Mouse (Mus musculus) neural tube, embryonic 10.5 days (tissue): Measurements from ENCODE around the gene Zfp213.
"Not testable (repeated sequence)": the region's sequence is repeated elsewhere in the genome, so short reads cannot be mapped to it uniquely, and the experiment has no call there.

ENCODE experiments used
- DNase-seq: peaks from one replicate; pipeline ENCODE4 v3.0.0-alpha.2; 2017; ENCODE audit warnings: low spot score; ENCODE audit errors: extremely low spot score

Gene Zfp213

DNA sequence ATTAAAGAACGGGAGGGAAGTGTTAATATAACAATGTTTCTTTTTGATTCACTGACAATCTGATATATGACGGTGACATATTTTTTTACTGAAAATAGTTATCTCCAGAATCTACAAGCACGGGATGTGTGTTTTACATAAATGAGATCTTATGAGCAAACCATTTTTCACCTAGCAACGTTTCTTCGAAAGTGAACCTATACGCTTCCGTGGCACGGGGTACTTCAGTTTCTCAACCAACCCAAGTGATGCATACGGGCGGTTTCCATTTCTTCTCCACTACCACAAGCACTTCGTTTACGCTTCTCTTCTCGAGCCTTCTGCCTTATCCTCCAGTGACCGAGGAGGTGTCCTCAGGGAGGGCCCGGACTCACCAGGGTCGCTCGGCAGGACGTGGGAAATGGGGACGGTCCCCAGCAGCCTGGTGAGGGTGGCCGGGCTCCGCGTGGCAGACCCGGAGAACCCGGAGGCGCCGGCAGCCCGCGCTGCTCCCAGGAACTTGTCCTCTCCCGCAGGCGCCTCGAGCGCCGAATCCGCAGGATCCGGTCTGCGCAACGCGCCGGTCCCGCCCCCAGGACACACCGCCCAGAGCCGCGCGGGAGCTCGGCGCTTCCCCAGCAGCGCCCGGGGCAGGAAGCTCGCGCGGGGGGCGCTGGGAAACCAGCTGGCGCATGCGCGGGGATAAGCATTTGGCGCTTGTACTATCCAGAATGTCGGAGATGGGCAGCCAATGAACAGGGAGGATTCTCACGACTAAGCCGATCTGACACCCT is at the start of gene Zfp213:
TSS of gene Zfp213 (minus strand) at position 644 of the 773 bp plus-strand sequence.
- DNase-seq, result peak; percentile 90

DNA sequence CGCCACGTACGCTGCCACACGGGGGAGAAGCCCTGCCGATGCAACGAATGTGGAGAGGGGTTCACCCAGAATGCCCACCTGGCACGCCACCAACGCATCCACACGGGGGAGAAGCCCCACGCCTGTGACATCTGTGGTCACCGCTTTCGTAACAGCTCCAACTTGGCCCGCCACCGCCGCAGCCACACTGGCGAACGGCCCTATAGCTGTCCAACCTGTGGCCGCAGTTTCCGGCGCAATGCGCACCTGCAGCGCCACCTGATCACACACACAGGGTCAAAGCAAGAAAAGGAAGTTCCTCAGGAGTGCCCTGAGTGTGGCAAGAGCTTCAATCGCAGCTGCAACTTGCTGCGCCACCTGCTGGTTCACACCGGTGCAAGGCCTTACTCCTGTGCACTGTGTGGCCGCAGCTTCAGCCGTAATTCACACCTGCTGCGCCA is 46.3 kb upstream of the Zfp213 start:
- peak; percentile 33 for DNase-seq

- no peak for DNase-seq
Measured at GRCm38 (mm10) chr17:23609612-23610011, 45.6 kb upstream of the Zfp213 start.

GRCm38 (mm10) chr17:23605220-23605619 is 41.2 kb upstream of the Zfp213 start:
- no peak for DNase-seq

DNA sequence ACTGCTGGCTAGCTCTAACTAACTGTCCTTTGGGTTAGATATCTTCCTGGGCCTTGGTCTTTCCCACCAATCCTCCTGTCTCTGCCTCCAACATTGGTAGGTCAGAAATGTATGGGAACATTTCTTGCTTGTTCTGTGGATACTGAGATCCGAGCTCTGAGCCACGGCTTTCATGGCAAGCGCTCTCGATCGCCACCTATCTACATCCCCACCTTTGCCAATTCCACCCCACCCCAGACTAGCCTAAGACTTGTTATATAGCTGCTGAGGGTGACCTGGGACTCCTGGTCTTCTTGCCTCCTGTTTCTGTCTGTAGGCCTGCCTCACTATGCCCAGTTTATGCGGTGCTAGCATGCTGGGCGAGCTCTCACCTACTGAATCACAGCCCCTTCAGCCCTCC is 40.4 kb upstream of the Zfp213 start:
- DNase-seq, result no peak

DNA sequence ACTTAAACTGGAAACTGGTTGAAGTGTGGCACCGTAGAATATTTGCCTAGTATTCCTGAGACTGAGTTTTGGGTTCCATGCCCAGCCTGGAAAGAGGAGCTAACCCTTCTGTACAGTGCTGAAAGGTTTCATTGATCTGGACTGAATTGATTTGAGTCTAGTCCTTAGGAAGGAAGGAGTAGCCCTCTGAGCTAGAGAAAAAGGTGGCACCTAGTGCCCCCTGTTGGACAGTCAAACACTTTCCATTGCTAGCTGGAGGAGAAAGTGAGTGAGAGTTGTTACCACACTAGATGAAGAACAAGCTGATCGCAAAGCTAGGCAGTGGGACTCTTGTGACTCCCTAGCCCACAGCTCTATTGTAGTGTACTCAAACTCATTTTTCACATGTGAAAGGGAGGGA is 39.5 kb upstream of the Zfp213 start:
- no peak for DNase-seq

- no peak for DNase-seq
Measured at GRCm38 (mm10) chr17:23603077-23603476, 39.0 kb upstream of the Zfp213 start.

GRCm38 (mm10) chr17:23601836-23602585 is 38.0 kb upstream of the Zfp213 start:
- DNase-seq, result no peak

DNA sequence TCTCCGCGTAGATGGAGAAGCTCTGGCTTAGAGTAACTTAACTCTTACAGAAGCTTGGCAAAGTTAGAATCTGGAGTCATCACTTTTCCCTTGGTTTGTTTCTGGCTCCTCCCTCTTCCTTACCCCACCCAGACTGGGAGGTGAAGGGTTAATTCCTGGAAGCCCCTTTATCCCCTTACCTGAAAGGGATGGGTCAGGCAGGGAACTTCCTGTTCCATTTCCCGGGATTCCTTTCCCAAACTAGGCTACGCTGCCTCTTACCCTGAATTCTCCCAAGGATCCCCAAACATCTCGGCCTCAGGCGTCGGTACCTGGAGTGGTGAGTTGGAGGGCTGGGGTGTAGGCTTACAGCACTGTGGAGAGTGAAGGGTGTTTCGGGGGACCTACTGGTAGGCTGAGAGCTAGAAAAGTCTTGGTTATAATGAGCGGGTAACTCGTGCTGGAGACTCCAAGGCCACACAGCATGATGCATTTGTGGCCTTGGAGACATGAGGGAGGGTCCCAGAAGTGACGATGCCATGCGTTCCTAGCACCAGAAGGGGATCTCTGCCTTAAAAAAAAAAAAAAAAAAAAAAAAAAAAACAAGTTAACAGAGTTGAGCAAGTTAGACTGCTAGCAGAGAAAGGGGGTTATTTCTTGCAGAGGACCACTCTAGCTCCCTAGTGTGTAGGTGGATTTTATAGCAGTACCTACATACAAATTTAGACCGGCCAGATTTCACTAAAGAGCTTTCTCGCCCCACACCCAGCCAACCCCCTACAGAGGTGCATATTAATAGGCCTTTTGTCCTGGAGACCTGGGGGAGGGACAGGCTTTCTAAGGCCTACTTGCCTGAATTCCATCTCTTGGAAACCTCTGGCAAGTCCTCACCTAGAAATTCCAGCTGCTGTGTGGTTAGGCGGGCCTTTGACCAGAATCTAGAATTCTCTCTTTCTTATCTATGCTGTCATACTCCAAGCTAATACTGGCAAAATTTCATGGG is 36.9 kb upstream of the Zfp213 start, which contains the start of gene Zscan10:
TSS of gene Zscan10 (plus strand) at position 216 of the 982 bp plus-strand sequence.
- DNase-seq, result no peak

- DNase-seq, result no peak
Measured at GRCm38 (mm10) chr17:23599605-23600063, 35.6 kb upstream of the Zfp213 start.

DNA sequence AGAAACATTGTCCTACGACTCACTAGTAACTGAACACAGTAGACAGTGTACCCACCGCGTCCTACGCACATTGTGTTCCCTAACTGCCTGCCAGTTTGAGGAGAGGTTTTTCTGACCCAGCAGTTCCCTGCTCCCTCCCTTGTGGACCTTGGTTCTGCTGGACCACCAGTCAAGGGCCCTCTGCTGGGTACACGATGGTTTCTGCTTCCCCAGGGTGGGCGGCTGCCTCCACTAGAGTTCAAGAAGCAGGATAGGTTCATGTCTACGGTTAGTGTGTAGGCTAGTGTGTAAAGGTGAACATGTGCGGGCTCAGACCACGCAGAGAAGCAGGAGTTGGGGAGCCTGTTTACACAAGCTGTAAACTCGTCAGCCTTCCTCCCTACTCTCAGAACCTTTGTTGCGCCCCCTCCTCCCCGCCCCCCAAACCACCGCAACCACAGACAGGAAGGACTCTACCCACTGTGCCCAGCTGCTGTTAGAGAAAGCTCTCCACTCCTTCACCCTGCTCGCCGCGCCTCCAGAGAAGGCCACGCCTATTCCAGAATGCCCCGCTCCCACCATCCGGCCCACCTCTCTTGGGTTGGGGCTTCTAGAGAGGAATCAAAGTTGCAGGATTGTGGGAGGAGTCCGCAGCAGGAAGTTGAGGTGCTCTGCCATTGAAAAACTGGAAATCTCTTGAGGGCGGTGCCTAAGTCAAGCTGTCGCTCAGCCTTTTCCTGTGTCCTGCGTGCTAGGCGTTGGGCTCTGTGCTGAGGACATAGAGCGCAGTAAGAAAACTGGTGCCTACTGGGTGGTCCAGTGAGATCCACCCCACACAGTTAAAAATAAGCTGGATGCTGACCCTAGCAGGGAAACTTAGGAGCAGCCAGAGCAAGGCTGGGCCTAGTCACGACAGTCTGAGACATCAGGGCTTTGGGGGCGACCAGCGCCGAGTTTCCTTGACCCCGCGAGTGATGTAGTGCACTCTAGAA is 34.8 kb upstream of the Zfp213 start, which contains the start of gene Zfp13:
TSS of gene Zfp13 (minus strand) at position 906 of the 971 bp plus-strand sequence.
- peak; percentile 85 for DNase-seq

DNA sequence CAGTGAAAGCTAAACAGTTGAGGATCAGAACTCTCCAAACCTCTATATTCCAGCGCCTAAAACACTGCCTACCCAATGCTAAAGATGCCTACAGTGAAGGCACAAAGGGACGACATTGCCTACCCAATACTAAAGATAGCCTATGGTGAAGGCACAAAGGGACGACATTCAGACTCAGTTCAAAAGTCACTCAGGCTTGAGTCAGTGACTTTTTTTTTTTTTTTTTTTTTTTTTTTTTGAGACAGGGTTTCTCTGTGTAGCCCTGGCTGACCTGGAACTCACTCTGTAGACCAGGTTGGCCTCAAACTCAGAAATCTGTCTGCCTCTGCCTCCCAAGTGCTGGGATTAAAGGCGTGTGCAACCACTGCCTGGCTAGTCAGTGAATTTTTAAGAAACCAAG is 31.1 kb upstream of the Zfp213 start:
- not testable (repeated sequence) for DNase-seq

DNA sequence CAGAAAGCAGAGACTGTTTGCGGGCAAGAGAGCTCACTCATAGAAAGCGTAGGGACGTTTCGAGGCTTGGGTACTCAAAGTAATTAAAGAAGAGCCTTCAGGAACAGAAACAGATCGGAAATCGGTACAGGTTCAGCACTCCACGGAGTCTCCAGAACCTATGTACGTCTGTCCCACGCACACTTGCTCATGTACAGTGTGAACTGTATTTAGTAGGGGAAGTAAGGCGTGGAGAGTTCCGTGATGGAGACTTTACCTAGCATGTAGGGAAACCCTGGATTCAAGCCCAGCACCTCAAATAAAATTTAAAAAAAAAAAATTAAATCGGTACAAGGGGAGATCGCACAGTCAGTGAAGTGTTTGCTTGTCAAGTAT is 28.9 kb upstream of the Zfp213 start:
- no peak for DNase-seq

- DNase-seq, result peak; percentile 99
Measured at GRCm38 (mm10) chr17:23592208-23592925, 28.3 kb upstream of the Zfp213 start.

DNA sequence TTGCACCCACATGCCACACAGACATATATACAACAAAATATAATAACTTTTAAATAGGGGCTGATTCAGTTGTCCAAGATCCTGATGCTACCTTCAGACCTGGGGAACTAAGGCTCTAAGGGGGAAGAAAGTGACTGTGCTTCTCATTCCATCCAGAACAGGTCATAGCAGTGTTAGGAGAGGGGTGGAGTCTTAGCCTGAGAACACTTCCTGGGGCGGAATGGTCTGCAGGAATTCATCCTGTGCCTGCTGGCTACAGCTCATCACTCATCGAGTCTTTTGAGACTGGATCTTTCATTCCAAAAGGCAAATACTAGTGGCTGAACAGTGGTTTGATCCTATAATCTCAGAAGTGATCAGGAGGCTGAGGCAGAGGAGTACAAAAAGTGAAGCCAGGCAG is 23.2 kb upstream of the Zfp213 start:
- no peak for DNase-seq

GRCm38 (mm10) chr17:23585721-23586491 is 21.9 kb upstream of the Zfp213 start:
- peak; percentile 76 for DNase-seq

DNA sequence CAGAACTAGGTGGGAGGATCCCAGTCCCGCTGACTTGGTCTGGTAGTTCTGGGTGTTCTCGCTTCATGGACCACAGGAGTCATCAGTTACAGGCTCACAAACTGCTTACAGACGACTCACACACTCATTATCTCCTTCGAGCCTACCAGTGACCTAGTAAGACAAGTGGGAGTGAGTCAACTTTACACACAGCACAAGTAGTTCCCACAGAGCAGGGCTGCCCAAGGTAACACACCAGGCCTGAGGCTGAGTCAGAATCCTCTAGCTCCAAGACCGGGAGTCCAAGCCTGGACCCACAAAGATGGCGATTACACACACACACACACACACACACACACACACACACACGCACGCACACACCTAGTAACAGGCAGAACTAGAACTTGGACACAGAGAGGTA is 20.7 kb upstream of the Zfp213 start:
- DNase-seq, result no peak

DNA sequence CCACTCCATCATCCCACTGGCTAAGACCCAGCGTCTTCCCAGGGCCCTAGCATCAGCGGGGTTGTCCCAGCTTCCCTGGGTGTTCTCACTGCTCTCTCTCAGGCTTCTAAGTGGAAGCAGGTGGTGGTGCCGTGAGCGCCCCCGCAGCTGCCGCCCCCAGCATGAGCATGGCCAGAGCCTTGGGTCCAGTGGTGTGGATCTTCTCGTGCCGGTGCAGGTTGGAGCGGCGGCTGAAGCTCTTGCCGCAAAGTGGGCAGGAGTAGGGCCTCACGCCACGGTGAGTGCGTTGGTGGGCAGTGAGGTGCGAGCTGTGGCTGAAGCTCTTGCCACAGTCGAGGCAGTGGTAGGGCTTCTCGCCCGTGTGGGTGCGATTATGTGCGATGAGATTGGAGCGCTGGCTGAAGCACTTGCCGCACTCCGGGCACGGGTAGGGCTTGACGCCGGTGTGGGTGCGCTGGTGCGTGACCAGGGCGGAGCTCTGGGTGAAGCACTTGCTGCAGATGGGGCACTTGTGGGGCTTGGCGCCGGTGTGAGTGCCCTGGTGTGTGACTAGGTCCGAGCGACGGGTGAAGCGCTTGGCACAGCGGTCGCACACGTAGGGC is 12.0 kb upstream of the Zfp213 start:
- no peak for DNase-seq
